Mouse (Mus musculus): Measurements from ENCODE around the gene Ssu72.
"Not testable (repeated sequence)": the region's sequence is repeated elsewhere in the genome, so short reads cannot be mapped to it uniquely, and the experiment has no call there.

Gene Ssu72

GRCm38 (mm10) chr4:155700425-155700824 lies 4.2 kb upstream of the Ssu72 start:
- DNase-seq (ENCODE audit: low read depth, low spot score) = peak; percentile 76

GRCm38 (mm10) chr4:155703425-155703929 lies 1.1 kb upstream of the Ssu72 start:
- no peak for DNase-seq (ENCODE audit: low read depth, low spot score)

GRCm38 (mm10) chr4:155705592-155705929 lies 961 bp downstream of the Ssu72 start:
- peak; percentile 69 for DNase-seq (ENCODE audit: low read depth, low spot score)

GRCm38 (mm10) chr4:155708582-155708981 lies 4.0 kb downstream of the Ssu72 start:
- no peak for DNase-seq (ENCODE audit: low read depth, low spot score)

- no peak for DNase-seq (ENCODE audit: low read depth, low spot score)
These were observed 4.4 kb downstream of the Ssu72 start for GRCm38 (mm10) chr4:155708988-155709387.

GRCm38 (mm10) chr4:155710521-155711252 lies 6.1 kb downstream of the Ssu72 start:
- no peak for DNase-seq (ENCODE audit: low read depth, low spot score)

GRCm38 (mm10) chr4:155721668-155722083 lies 17.1 kb downstream of the Ssu72 start:
- DNase-seq (ENCODE audit: low read depth, low spot score) = peak; percentile 60

GRCm38 (mm10) chr4:155727993-155728392 lies 23.4 kb downstream of the Ssu72 start:
- DNase-seq (ENCODE audit: low read depth, low spot score) = no peak

GRCm38 (mm10) chr4:155733267-155733666 lies 28.7 kb downstream of the Ssu72 start:
- no peak for DNase-seq (ENCODE audit: low read depth, low spot score)

- peak; percentile 88 for DNase-seq (ENCODE audit: low read depth, low spot score)
These were observed 29.8 kb downstream of the Ssu72 start, which contains the start of gene Tmem240 for GRCm38 (mm10) chr4:155734350-155734941. Gene Tmem240, plus strand, starts transcription at chr4:155734800.

GRCm38 (mm10) chr4:155734951-155735702 lies 30.5 kb downstream of the Ssu72 start:
- peak; percentile 60 for DNase-seq (ENCODE audit: low read depth, low spot score)

- DNase-seq (ENCODE audit: low read depth, low spot score) = peak; percentile 12
These were observed 31.2 kb downstream of the Ssu72 start for GRCm38 (mm10) chr4:155735788-155736187.

- DNase-seq (ENCODE audit: low read depth, low spot score) = no peak
These were observed 31.8 kb downstream of the Ssu72 start for GRCm38 (mm10) chr4:155736421-155736820.

GRCm38 (mm10) chr4:155738262-155738661 lies 33.7 kb downstream of the Ssu72 start:
- no peak for DNase-seq (ENCODE audit: low read depth, low spot score)

- DNase-seq (ENCODE audit: low read depth, low spot score) = no peak
These were observed 34.6 kb downstream of the Ssu72 start for GRCm38 (mm10) chr4:155739152-155739551.

GRCm38 (mm10) chr4:155739741-155740636 lies 35.4 kb downstream of the Ssu72 start:
- no peak for DNase-seq (ENCODE audit: low read depth, low spot score)

- not testable (repeated sequence) for DNase-seq (ENCODE audit: low read depth, low spot score)
These were observed 36.1 kb downstream of the Ssu72 start for GRCm38 (mm10) chr4:155740681-155741080.

GRCm38 (mm10) chr4:155742684-155743083 lies 38.1 kb downstream of the Ssu72 start:
- DNase-seq (ENCODE audit: low read depth, low spot score) = no peak

GRCm38 (mm10) chr4:155744474-155744873 lies 39.9 kb downstream of the Ssu72 start:
- no peak for DNase-seq (ENCODE audit: low read depth, low spot score)

- DNase-seq (ENCODE audit: low read depth, low spot score) = no peak
These were observed 40.5 kb downstream of the Ssu72 start for GRCm38 (mm10) chr4:155745136-155745535.

- DNase-seq (ENCODE audit: low read depth, low spot score) = no peak
These were observed 41.5 kb downstream of the Ssu72 start for GRCm38 (mm10) chr4:155746036-155746548.
